Mouse (Mus musculus): ENCODE measurements around the gene Tmcc3. TPM values are rescaled to one million over a fixed set of nuclear protein-coding genes. Genes with fewer than 3 reads are reported as not detected.
"Not testable (repeated sequence)": the region's sequence is repeated elsewhere in the genome, so short reads cannot be mapped to it uniquely, and the experiment has no call there.

Tmcc3 gene
- total RNA-seq, 1 experiment: 7.0 TPM

DNA sequence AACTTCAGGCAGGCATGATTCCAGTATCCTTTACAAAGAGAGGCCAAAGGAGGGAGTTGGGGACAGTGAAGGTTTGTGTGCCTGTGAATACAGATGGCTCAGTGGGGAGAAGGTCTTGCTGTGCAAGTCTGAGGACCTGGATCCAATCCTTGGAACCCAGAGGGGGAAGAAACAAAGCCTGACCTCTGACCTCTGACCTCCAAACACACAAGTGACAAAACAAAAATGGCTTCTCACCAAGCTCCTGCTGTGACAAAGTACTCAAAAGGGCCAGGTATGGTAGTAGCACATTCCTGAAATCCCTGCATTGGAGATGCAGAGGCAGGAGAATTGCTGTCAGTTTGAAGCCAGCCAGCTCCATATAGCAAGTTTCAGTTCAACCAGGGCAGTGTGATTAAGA lies 219.7 kb downstream of the Tmcc3 start:
- no peak overlapping the region for H3K9ac ChIP-seq (ENCODE audit: insufficient read depth, low read depth, low read length, poor library complexity, severe bottlenecking)
- no peaks in the 10 kb centered on the region; the same call in 1 of the 2 replicates for H3K36me3 ChIP-seq (ENCODE audit: control insufficient read depth, insufficient read depth, low read length, poor library complexity, severe bottlenecking)
- in situ Hi-C loops (cut with MboI; ENCODE audit: low sequenced_read_pairs in 2 of 2, unreplicated experiment in 2 of 2): no loop called here
- peak; percentile 80 for TF ChIP-seq CHD2 (IDR thresholded peaks at IDR 0.05; ENCODE audit: low read depth, low read length)
- no peak for TF ChIP-seq ZC3H11A (IDR thresholded peaks at IDR 0.05; ENCODE audit: borderline replicate concordance, low read depth, low read length)
- no peak overlapping the region for H3K4me3 ChIP-seq (ENCODE audit: insufficient read depth in 1 of 2, low read depth in 1 of 2, low read length in 2 of 2, poor library complexity in 1 of 2, severe bottlenecking in 1 of 2)
- no peaks in the 10 kb centered on the region for H3K9me3 ChIP-seq (ENCODE audit: control insufficient read depth, insufficient read depth, low read depth, low read length)
- peak; percentile 69 for DNase-seq (ENCODE audit: low read depth, low spot score)
- H3K4me1 ChIP-seq (ENCODE audit: control insufficient read depth in 2 of 2, insufficient read depth in 2 of 2, low read length in 2 of 2, poor library complexity in 1 of 2): peaks cover 9 to 29% of the 10 kb centered on the region in 2 experiments
- H3K27ac ChIP-seq (ENCODE audit: insufficient read depth, low read depth, low read length, poor library complexity, severe bottlenecking): peak overlapping the region; percentile 11; the same call in 1 of the 2 replicates

DNA sequence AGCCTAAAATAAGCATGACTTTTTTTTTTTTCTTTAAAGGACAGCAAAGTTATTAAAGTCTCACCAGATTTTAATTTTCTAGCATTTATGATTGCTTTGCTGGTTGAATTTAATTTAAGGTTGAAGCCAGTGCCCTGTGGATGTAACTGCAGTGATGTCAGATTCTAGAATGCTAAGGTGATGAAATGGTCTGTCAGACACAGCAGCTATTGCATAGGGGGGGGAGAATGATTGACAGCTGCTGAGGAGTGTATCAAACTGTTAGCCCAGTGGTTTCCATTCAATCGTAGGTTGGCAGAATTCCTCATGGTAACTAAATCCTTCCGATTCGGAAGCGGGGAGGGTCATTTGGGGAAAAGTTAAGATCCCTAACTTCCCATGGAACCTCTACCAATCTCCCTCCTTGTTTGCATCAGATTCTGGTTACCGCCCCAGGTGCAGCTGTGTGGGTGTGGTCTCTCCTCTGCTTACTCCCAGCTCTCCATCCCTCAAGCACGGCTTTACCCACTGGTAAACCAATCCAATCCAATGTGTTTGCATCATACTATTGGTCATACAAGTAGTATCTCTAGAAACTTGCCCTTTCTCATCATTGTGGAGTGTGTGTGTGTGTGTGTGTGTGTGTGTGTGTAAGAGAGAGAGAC lies 221.5 kb downstream of the Tmcc3 start:
- no peak for TF ChIP-seq CHD2 (IDR thresholded peaks at IDR 0.05; ENCODE audit: low read depth, low read length)
- no peak for TF ChIP-seq HCFC1 (IDR thresholded peaks at IDR 0.05; ENCODE audit: borderline replicate concordance, insufficient read depth, low read length)
- no peak for TF ChIP-seq ZNF384 (IDR thresholded peaks at IDR 0.05; ENCODE audit: low read depth, low read length)
- TF ChIP-seq ZC3H11A (IDR thresholded peaks at IDR 0.05; ENCODE audit: borderline replicate concordance, low read depth, low read length): no peak
- TF ChIP-seq MAFK (IDR thresholded peaks at IDR 0.05; ENCODE audit: insufficient read depth, low read depth, low read length): no peak
- no peaks in the 10 kb centered on the region; the same call in 1 of the 2 replicates for H3K36me3 ChIP-seq (ENCODE audit: control insufficient read depth, insufficient read depth, low read length, poor library complexity, severe bottlenecking)
- H3K4me1 ChIP-seq (ENCODE audit: control insufficient read depth in 2 of 2, insufficient read depth in 2 of 2, low read length in 2 of 2, poor library complexity in 1 of 2): peaks cover 9 to 25% of the 10 kb centered on the region in 2 experiments
- H3K27ac ChIP-seq (ENCODE audit: insufficient read depth, low read depth, low read length, poor library complexity, severe bottlenecking): no peak overlapping the region
- H3K9me3 ChIP-seq (ENCODE audit: control insufficient read depth, insufficient read depth, low read depth, low read length): no peaks in the 10 kb centered on the region
- no peak overlapping the region for H3K9ac ChIP-seq (ENCODE audit: insufficient read depth, low read depth, low read length, poor library complexity, severe bottlenecking)
- no peak for DNase-seq (ENCODE audit: low read depth, low spot score)
- in situ Hi-C loops (cut with MboI; ENCODE audit: low sequenced_read_pairs in 2 of 2, unreplicated experiment in 2 of 2): no loop called here
- H3K4me3 ChIP-seq (ENCODE audit: insufficient read depth in 1 of 2, low read depth in 1 of 2, low read length in 2 of 2, poor library complexity in 1 of 2, severe bottlenecking in 1 of 2): no peak overlapping the region

DNA sequence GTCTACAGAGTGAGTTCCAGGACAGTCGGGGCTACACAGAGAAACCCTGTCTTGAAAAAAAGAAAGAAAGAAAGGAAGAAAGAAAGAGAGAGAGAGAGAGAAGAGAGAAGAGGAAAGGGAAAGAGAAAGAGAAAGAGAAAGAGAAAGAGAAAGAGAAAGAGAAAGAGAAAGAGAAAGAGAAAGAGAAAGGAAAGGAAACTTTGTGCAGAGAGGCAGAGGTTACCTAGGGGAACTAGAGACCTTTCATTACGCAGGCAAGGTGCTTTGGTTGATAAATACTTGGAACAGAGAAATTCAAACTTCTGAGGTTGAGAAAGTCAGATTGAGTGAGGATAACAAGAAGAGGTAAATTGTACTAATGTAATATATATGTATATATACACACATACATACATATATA lies 226.9 kb downstream of the Tmcc3 start:
- H3K4me3 ChIP-seq (ENCODE audit: insufficient read depth in 1 of 2, low read depth in 1 of 2, low read length in 2 of 2, poor library complexity in 1 of 2, severe bottlenecking in 1 of 2); DNase-seq (ENCODE audit: low read depth, low spot score); H3K4me1 ChIP-seq (ENCODE audit: control insufficient read depth in 2 of 2, insufficient read depth in 2 of 2, low read length in 2 of 2, poor library complexity in 1 of 2); H3K9ac ChIP-seq (ENCODE audit: insufficient read depth, low read depth, low read length, poor library complexity, severe bottlenecking); H3K36me3 ChIP-seq (ENCODE audit: control insufficient read depth, insufficient read depth, low read length, poor library complexity, severe bottlenecking); H3K9me3 ChIP-seq (ENCODE audit: control insufficient read depth, insufficient read depth, low read depth, low read length); H3K27ac ChIP-seq (ENCODE audit: insufficient read depth, low read depth, low read length, poor library complexity, severe bottlenecking); in situ Hi-C loops (cut with MboI; ENCODE audit: low sequenced_read_pairs in 2 of 2, unreplicated experiment in 2 of 2): not testable (repeated sequence)

DNA sequence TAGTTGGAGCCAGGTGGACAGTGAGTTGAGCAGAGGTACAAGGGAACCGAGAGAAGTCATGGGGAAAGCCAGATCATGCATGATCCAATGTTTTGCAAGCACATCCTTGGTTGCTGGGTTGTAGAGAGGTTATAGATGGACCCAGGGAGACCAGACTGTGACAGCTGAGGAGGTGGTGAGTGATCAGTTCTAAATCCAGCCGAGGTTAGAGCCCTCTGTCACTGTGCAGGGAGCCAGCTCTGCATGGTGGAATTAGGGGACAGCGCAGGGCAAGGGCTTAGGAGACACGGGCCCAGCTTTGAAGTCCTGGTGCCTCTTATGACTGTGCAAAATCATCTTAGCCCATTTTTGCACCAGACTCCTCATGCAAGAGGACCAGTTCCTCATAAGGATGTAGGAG lies 228.5 kb downstream of the Tmcc3 start:
- DNase-seq (ENCODE audit: low read depth, low spot score): no peak
- no peaks in the 10 kb centered on the region; the same call in 1 of the 2 replicates for H3K36me3 ChIP-seq (ENCODE audit: control insufficient read depth, insufficient read depth, low read length, poor library complexity, severe bottlenecking)
- no peaks in the 10 kb centered on the region; a peak in 1 of 4 replicates for H3K4me1 ChIP-seq (ENCODE audit: control insufficient read depth in 2 of 2, insufficient read depth in 2 of 2, low read length in 2 of 2, poor library complexity in 1 of 2)
- H3K27ac ChIP-seq (ENCODE audit: insufficient read depth, low read depth, low read length, poor library complexity, severe bottlenecking): no peak overlapping the region
- H3K4me3 ChIP-seq (ENCODE audit: insufficient read depth in 1 of 2, low read depth in 1 of 2, low read length in 2 of 2, poor library complexity in 1 of 2, severe bottlenecking in 1 of 2): no peak overlapping the region
- H3K9ac ChIP-seq (ENCODE audit: insufficient read depth, low read depth, low read length, poor library complexity, severe bottlenecking): no peak overlapping the region
- in situ Hi-C loops (cut with MboI; ENCODE audit: low sequenced_read_pairs in 2 of 2, unreplicated experiment in 2 of 2): no loop called here
- TF ChIP-seq ZNF384 (IDR thresholded peaks at IDR 0.05; ENCODE audit: low read depth, low read length) (no peak), ZC3H11A (IDR thresholded peaks at IDR 0.05; ENCODE audit: borderline replicate concordance, low read depth, low read length) (no peak), HCFC1 (IDR thresholded peaks at IDR 0.05; ENCODE audit: borderline replicate concordance, insufficient read depth, low read length) (no peak), MAFK (IDR thresholded peaks at IDR 0.05; ENCODE audit: insufficient read depth, low read depth, low read length) (no peak), CHD2 (IDR thresholded peaks at IDR 0.05; ENCODE audit: low read depth, low read length) (no peak)
- no peaks in the 10 kb centered on the region for H3K9me3 ChIP-seq (ENCODE audit: control insufficient read depth, insufficient read depth, low read depth, low read length)

DNA sequence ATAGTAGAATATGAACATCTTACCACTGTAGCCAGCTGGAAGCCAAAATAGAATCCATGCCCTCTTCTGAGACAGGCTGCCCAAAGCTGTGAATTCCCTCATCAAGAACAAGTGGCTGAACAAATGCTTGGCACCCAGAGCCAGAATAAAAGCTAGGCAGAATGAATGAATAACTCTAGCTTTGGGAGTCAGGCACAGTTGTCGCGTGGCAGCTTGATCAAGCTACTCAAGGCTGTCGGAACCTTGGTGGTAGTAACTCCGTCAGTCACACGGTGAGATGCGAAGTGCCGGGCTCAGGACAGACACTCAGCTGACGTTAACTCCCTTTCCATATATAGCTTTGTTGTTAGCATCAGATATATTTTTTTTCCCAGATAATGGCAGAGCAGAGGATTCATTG lies 232.2 kb downstream of the Tmcc3 start:
- no peak for TF ChIP-seq ZC3H11A (IDR thresholded peaks at IDR 0.05; ENCODE audit: borderline replicate concordance, low read depth, low read length)
- no peak for TF ChIP-seq ZNF384 (IDR thresholded peaks at IDR 0.05; ENCODE audit: low read depth, low read length)
- no peak for TF ChIP-seq MAFK (IDR thresholded peaks at IDR 0.05; ENCODE audit: insufficient read depth, low read depth, low read length)
- TF ChIP-seq CHD2 (IDR thresholded peaks at IDR 0.05; ENCODE audit: low read depth, low read length): no peak
- no peak for TF ChIP-seq HCFC1 (IDR thresholded peaks at IDR 0.05; ENCODE audit: borderline replicate concordance, insufficient read depth, low read length)
- Histone ChIP-seq H3K36me3 (ENCODE audit: control insufficient read depth, insufficient read depth, low read length, poor library complexity, severe bottlenecking) (no peaks in the 10 kb centered on the region), H3K9me3 (ENCODE audit: control insufficient read depth, insufficient read depth, low read depth, low read length) (no peaks in the 10 kb centered on the region), H3K27ac (ENCODE audit: insufficient read depth, low read depth, low read length, poor library complexity, severe bottlenecking) (no peak overlapping the region), H3K4me3 (ENCODE audit: insufficient read depth in 1 of 2, low read depth in 1 of 2, low read length in 2 of 2, poor library complexity in 1 of 2, severe bottlenecking in 1 of 2) (no peak overlapping the region), H3K4me1 (ENCODE audit: control insufficient read depth in 2 of 2, insufficient read depth in 2 of 2, low read length in 2 of 2, poor library complexity in 1 of 2) (no peaks in the 10 kb centered on the region; a peak in 1 of 4 replicates), H3K9ac (ENCODE audit: insufficient read depth, low read depth, low read length, poor library complexity, severe bottlenecking) (no peak overlapping the region)
- no peak for DNase-seq (ENCODE audit: low read depth, low spot score)
- in situ Hi-C loops (cut with MboI; ENCODE audit: low sequenced_read_pairs in 2 of 2, unreplicated experiment in 2 of 2): no loop called here
